Mouse (Mus musculus) intestine, embryonic 16.5 days (tissue): ENCODE data around the gene Ang. TPM values are rescaled to one million over a fixed set of nuclear protein-coding genes. Genes with fewer than 3 reads are reported as not detected.
"Not testable (repeated sequence)": the region's sequence is repeated elsewhere in the genome, so short reads cannot be mapped to it uniquely, and the experiment has no call there.

Experiments used
- ATAC-seq: fragments of 200-750 bp; cut with Nextera tagmentation; 2 replicates; pipeline ENCODE4 v1.8.0; 2017; ENCODE audit warnings: moderate TSS enrichment, moderate library complexity
- H3K27ac ChIP-seq: fragments of 300-500 bp; sonication (generic); 2 replicates; pipeline ENCODE4 v1.5.1; 2014; ENCODE audit warnings: mild to moderate bottlenecking, low read length
- H3K27me3 ChIP-seq: fragments of 300-500 bp; sonication (generic); replicated peaks from 2 replicates; pipeline ENCODE4 v1.6.1; 2014; ENCODE audit warnings: low read length, control low read depth, mixed read lengths; ENCODE audit not compliant: control insufficient read depth, insufficient read depth
- H3K36me3 ChIP-seq: fragments of 300-500 bp; sonication (generic); 2 replicates; pipeline ENCODE4 v1.6.1; 2014; ENCODE audit warnings: low read length, control low read depth; ENCODE audit not compliant: control insufficient read depth, insufficient read depth
- H3K4me1 ChIP-seq: fragments of 300-500 bp; sonication (generic); 2 replicates; pipeline ENCODE4 v1.6.1; 2014; ENCODE audit warnings: low read length, control low read depth, mixed read lengths; ENCODE audit not compliant: control insufficient read depth, insufficient read depth
- H3K4me2 ChIP-seq: fragments of 300-500 bp; sonication (generic); 2 replicates; pipeline ENCODE4 v1.6.1; 2014; ENCODE audit warnings: low read depth, low read length, control low read depth
- H3K4me3 ChIP-seq: fragments of 300-500 bp; sonication (generic); 2 replicates; pipeline ENCODE4 v1.5.1; 2014; ENCODE audit warnings: mild to moderate bottlenecking, low read length
- H3K9ac ChIP-seq: fragments of 300-500 bp; sonication (generic); 2 replicates; pipeline ENCODE4 v1.6.1; 2014; ENCODE audit warnings: low read depth, low read length
- H3K9me3 ChIP-seq: fragments of 300-500 bp; sonication (generic); 2 replicates; pipeline ENCODE4 v1.6.1; 2016; ENCODE audit warnings: low read length, control low read depth; ENCODE audit not compliant: control insufficient read depth
- WGBS: fragments of 180-500 bp; shearing (Covaris S2); extraction: QIAGEN DNeasy Blood & Tissue Kit; methylation state at CpG from one replicate; pipeline ENCODE4 v1.1.7; 2014; 5-methylcytosine and 5-hydroxymethylcytosine counted together
- polyA plus RNA-seq: library from polyadenylated mRNA; unstranded; fragments of >200 nt; fragmentation: Nextera tagmentation; extraction: Ambion mirVana; gene quantifications from 2 replicates; pipeline ENCODE4 v1.2.1, GENCODE M21; 2015

Ang gene
- polyA plus RNA-seq, 1 experiment from 2014 or later: 76.1 TPM

DNA sequence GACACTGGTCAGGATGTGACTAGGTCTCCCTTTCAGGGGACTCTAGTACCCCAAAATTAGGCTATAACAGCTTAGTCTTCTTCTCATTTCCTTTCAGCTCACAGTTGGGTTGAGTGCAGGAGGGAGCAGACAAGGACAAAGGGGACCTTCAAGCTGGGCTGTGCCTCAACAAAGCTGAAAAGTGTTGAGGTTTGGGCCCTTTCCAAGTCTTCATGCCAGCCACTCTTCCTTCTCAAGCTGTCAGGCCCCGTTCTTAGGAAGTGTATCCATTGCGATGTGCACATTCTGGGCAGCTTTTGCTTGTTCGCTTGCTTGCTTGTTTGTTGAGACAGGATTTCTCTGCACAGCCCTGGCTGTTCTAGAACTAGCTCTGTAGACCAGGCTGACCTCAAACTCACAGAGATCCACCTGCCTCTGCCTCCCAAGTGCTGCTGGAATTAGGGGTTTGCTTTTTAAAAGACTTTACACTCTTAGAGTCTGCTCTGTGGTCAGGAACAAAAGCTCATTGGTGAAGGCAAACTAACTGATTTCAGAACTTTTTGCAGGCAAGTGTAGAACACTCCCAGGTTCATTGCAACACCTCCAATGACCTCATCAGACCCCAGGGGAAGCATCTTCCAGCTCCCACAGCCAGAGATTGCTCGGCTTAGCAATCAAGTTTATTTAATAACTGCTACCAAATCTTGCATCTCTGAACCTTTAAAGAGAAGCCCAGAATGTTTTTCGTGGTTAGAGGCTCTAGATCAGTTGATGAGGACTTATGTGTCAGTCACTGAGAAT, 3.3 kb downstream of the Ang start:
- no peak for ATAC-seq
- H3K27ac ChIP-seq: no peak overlapping the region
- H3K4me1 ChIP-seq: peaks cover 19% of the 10 kb centered on the region; the same call in 1 of the 2 replicates
- no peak overlapping the region for H3K9ac ChIP-seq
- no peak overlapping the region for H3K4me3 ChIP-seq
- H3K27me3 ChIP-seq: no peaks in the 10 kb centered on the region
- H3K9me3 ChIP-seq: no peaks in the 10 kb centered on the region
- no peaks in the 10 kb centered on the region for H3K36me3 ChIP-seq
- H3K4me2 ChIP-seq: no peak overlapping the region
- WGBS: 81% methylated on average over 5 of the region's 5 CpGs

DNA sequence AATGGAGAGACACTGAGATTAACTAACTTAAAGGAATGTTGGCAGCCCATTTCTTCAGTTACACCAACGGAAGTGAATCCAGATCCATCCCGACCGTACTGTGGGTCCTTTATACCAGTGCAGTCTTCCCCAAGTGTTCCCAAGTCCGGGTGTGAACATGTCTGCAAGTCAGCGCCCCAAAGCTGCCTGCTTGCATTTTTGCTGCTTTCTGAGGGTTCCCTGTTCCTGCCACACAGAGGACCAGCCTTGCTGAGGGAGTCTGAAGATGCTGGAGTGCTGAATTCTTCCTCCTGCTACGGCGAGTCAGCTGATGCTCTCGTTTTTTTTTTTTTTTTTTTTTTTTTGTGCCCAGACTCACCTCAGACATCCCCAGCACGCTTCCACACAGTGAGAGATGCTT, 4.0 kb downstream of the Ang start:
- peaks cover 19% of the 10 kb centered on the region; the same call in 1 of the 2 replicates for H3K4me1 ChIP-seq
- H3K4me3 ChIP-seq: no peak overlapping the region
- H3K36me3 ChIP-seq: no peaks in the 10 kb centered on the region
- H3K27me3 ChIP-seq: no peaks in the 10 kb centered on the region
- no peak for ATAC-seq
- H3K9me3 ChIP-seq: no peaks in the 10 kb centered on the region
- no peak overlapping the region for H3K9ac ChIP-seq
- no peak overlapping the region for H3K4me2 ChIP-seq
- H3K27ac ChIP-seq: no peak overlapping the region
- WGBS: 67% methylated on average over 9 of the region's 9 CpGs

DNA sequence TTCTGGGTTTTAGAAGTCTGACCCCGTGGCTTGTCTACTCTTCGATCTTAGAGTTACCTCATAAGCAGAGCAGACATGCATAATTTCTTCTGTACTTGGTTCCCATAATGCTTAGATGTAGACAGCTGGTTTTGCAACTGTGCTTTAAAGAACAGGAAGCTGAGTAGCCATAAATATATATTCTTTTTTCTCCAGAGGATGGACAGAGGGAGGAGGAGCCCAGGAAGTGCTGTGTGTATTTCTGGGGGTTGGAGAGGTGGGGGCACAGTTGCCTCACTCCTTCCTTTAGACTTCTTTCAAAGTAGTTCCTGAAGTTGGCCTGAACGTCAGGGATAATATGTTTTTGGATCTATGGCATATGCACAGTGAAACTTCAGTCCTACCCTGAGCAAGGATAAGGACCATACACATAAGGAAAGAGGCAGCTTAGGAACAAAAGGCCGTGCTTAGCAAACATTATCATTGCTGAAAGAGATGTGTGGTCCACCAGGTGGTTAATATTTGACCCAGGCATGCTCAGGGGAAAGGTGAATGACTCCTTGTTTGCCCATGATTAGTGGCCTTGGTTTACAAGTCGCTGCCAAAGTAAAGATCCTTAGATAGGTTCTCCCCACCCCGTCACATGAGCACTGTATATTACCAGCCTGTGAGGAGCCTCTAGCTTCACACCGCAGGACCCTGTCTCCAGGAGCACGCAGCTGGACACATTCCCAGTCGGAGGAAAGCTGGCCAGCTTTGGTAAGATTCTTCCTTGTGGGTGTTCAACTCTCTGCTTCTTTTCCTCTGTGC, 5.0 kb downstream of the Ang start:
- H3K9ac ChIP-seq: 0 out of 2 replicates have a peak overlapping the region, but pooled peaks have one; percentile 44
- H3K36me3 ChIP-seq: no peaks in the 10 kb centered on the region
- peak; percentile 91 for ATAC-seq
- 31% methylated on average over 9 of the region's 9 CpGs for WGBS
- no peaks in the 10 kb centered on the region for H3K27me3 ChIP-seq
- H3K27ac ChIP-seq: peak overlapping the region; percentile 74
- peaks cover 19% of the 10 kb centered on the region; the same call in 1 of the 2 replicates for H3K4me1 ChIP-seq
- peak overlapping the region; percentile 26 for H3K4me2 ChIP-seq
- peak overlapping the region; percentile 34 for H3K4me3 ChIP-seq
- H3K9me3 ChIP-seq: no peaks in the 10 kb centered on the region

GRCm38 (mm10) chr14:51098300-51098699, 7.3 kb downstream of the Ang start:
- H3K4me2 ChIP-seq: peak overlapping the region; percentile 32

GRCm38 (mm10) chr14:51098921-51099320, 8.0 kb downstream of the Ang start:
- Histone ChIP-seq H3K4me1 (peaks cover 13% of the 10 kb centered on the region; the same call in 1 of the 2 replicates), H3K9ac (no peak overlapping the region), H3K27me3 (no peaks in the 10 kb centered on the region), H3K36me3 (0 out of 2 replicates have a peak, but pooled peaks cover 5% of the 10 kb centered on the region), H3K27ac (no peak overlapping the region), H3K4me2 (no peak overlapping the region), H3K4me3 (no peak overlapping the region), H3K9me3 (no peaks in the 10 kb centered on the region)
- 91% methylated on average over 11 of the region's 11 CpGs for WGBS
- ATAC-seq: no peak

More at GRCm38 (mm10) chr14:51098300-51098699, 7.3 kb downstream of the Ang start:
- H3K9ac ChIP-seq, ATAC-seq, H3K36me3 ChIP-seq, H3K9me3 ChIP-seq, H3K27ac ChIP-seq, H3K27me3 ChIP-seq: not testable (repeated sequence)
- WGBS: 41% methylated on average over 1 of the region's 1 CpGs
- peaks cover 13% of the 10 kb centered on the region; the same call in 1 of the 2 replicates for H3K4me1 ChIP-seq
- peak overlapping the region; percentile 36 for H3K4me3 ChIP-seq

DNA sequence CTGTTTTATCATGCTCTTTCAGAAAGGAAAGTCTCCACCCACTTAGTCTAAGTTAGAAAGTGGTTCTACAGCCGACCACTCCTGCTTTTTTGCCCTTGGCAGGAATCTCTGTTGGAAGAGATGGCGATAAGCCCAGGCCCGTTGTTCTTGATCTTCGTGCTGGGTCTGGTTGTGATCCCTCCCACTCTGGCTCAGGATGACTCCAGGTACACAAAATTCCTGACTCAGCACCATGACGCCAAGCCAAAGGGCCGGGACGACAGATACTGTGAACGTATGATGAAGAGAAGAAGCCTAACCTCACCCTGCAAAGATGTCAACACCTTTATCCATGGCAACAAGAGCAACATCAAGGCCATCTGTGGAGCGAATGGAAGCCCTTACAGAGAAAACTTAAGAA, 10.3 kb downstream of the Ang start:
- H3K27ac ChIP-seq: no peak overlapping the region
- 66% methylated on average over 9 of the region's 9 CpGs for WGBS
- peaks cover 16% of the 10 kb centered on the region; the same call in 1 of the 2 replicates for H3K36me3 ChIP-seq
- no peaks in the 10 kb centered on the region for H3K4me1 ChIP-seq
- H3K9ac ChIP-seq: no peak overlapping the region
- no peak overlapping the region for H3K4me3 ChIP-seq
- no peak overlapping the region for H3K4me2 ChIP-seq
- H3K27me3 ChIP-seq: no peaks in the 10 kb centered on the region
- no peak for ATAC-seq
- H3K9me3 ChIP-seq: no peaks in the 10 kb centered on the region

DNA sequence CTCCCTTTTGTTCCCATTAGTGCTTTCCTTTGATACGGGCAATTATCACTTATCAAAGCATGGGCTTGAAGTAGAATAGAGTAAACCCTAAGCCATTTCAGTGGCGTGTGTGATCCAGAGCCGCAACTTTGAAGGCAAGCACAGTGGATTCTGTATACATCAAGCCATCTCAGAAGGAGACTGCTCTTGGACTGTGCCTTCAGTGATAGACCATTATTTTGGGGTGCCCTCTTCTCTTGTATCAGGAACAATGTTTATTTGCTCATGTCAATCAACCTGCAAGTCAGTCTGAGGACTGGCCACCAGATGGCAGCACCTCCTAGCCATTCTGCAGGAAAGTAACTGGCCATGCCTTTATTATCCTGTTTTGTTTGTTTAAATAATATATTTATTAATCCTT, 12.3 kb downstream of the Ang start:
- H3K9ac ChIP-seq: no peak overlapping the region
- H3K4me3 ChIP-seq: no peak overlapping the region
- no peak overlapping the region for H3K4me2 ChIP-seq
- H3K9me3 ChIP-seq: no peaks in the 10 kb centered on the region
- WGBS: 58% methylated on average over 3 of the region's 3 CpGs
- H3K27ac ChIP-seq: no peak overlapping the region
- H3K36me3 ChIP-seq: peaks cover 16% of the 10 kb centered on the region; the same call in 1 of the 2 replicates
- no peaks in the 10 kb centered on the region for H3K27me3 ChIP-seq
- ATAC-seq: peak; percentile 10; the same call in 1 of the 2 replicates
- H3K4me1 ChIP-seq: no peaks in the 10 kb centered on the region

- no peaks in the 10 kb centered on the region for H3K27me3 ChIP-seq
- no peaks in the 10 kb centered on the region for H3K4me1 ChIP-seq
- H3K4me2 ChIP-seq: no peak overlapping the region
- H3K4me3 ChIP-seq: no peak overlapping the region
- H3K27ac ChIP-seq: no peak overlapping the region
- ATAC-seq: no peak
- WGBS: 82% methylated on average over 2 of the region's 2 CpGs
- no peak overlapping the region for H3K9ac ChIP-seq
- peaks cover 16% of the 10 kb centered on the region; the same call in 1 of the 2 replicates for H3K36me3 ChIP-seq
- H3K9me3 ChIP-seq: no peaks in the 10 kb centered on the region
Measured at GRCm38 (mm10) chr14:51104366-51104765, 13.4 kb downstream of the Ang start.

GRCm38 (mm10) chr14:51106449-51106967, 15.6 kb downstream of the Ang start:
- Histone ChIP-seq H3K27ac (no peak overlapping the region), H3K4me2 (no peak overlapping the region), H3K4me3 (no peak overlapping the region), H3K9me3 (no peaks in the 10 kb centered on the region), H3K4me1 (no peaks in the 10 kb centered on the region), H3K27me3 (no peaks in the 10 kb centered on the region), H3K36me3 (peaks cover 13% of the 10 kb centered on the region; the same call in 1 of the 2 replicates), H3K9ac (no peak overlapping the region)
- peak; percentile 63 for ATAC-seq
